Comparison of ENCODE assay signal across 8 mouse cellular contexts in genomic region chr8:76898721-76899410, GRCm38 (mm10). TPM values are rescaled to one million over a fixed set of nuclear protein-coding genes. Genes with fewer than 3 reads are reported as not detected.
DNase-seq lines count a peak whose midpoint lies in the region; ATAC-seq and TF ChIP-seq lines count a peak whose summit lies in the region.

No protein-coding gene starts in this region.

- H3K4me3 ChIP-seq in forebrain, embryonic 10.5 days = peak overlapping the region; percentile 57
- peak overlapping the region; percentile 58 to 79 for H3K4me3 ChIP-seq in heart, embryonic 14.5 days (ENCODE audit: control insufficient read depth in 1 of 2, insufficient read depth in 1 of 2, low read depth in 1 of 2, low read length in 2 of 2)
- peak overlapping the region; percentile 78 for H3K4me3 ChIP-seq in kidney, postnatal 0 days (replicated peaks; ENCODE audit: low read depth, low read length)
- H3K4me3 ChIP-seq in liver, embryonic 15.5 days (replicated peaks) = peak overlapping the region; percentile 61
- peak overlapping the region; percentile 50 for H3K4me3 ChIP-seq in neural tube, embryonic 11.5 days (ENCODE audit: low read depth, low read length)

- WGBS in forebrain, embryonic 10.5 days = under 1% methylated on average over 55 of the region's 60 CpGs
- WGBS in heart, embryonic 14.5 days = under 1% methylated on average over 30 of the region's 60 CpGs
- under 1% methylated on average over 48 of the region's 60 CpGs for WGBS in kidney, postnatal 0 days
- under 1% methylated on average over 44 of the region's 60 CpGs for WGBS in liver, embryonic 15.5 days (ENCODE audit: insufficient replicate concordance)
- under 1% methylated on average over 42 of the region's 60 CpGs for WGBS in neural tube, embryonic 11.5 days

- H3K36me3 ChIP-seq in forebrain, embryonic 10.5 days (replicated peaks) = no peaks in the 10 kb centered on the region
- H3K36me3 ChIP-seq in heart, embryonic 14.5 days (ENCODE audit: control insufficient read depth, insufficient read depth, low read length) = no peaks in the 10 kb centered on the region
- no peaks in the 10 kb centered on the region for H3K36me3 ChIP-seq in kidney, postnatal 0 days (ENCODE audit: insufficient read depth, low read length)
- H3K36me3 ChIP-seq in liver, embryonic 15.5 days (replicated peaks) = no peaks in the 10 kb centered on the region
- H3K36me3 ChIP-seq in neural tube, embryonic 11.5 days (ENCODE audit: control insufficient read depth, insufficient read depth, low read length) = no peaks in the 10 kb centered on the region

- H3K4me2 ChIP-seq in heart, embryonic 14.5 days (ENCODE audit: low read length) = peak overlapping the region; percentile 100
- peak overlapping the region; percentile 100 for H3K4me2 ChIP-seq in kidney, postnatal 0 days (ENCODE audit: low read length)
- peak overlapping the region; percentile 74 for H3K4me2 ChIP-seq in liver, embryonic 15.5 days
- H3K4me2 ChIP-seq in neural tube, embryonic 11.5 days (ENCODE audit: low read depth) = peak overlapping the region; percentile 99

- no peak; the same call in 1 of the 2 replicates for TF ChIP-seq CTCF in kidney, postnatal 0 days (IDR thresholded peaks at IDR 0.05; ENCODE audit: low read depth)

- DNase-seq in B cell, adult 2 months = peak; percentile 51 to 59
- DNase-seq in adrenal gland, postnatal 4 days (ENCODE audit: low spot score in 2 of 2) = peak; percentile 39 to 53
- DNase-seq in forebrain, embryonic 10.5 days (ENCODE audit: extremely low spot score, low spot score) = peak; percentile 39
- peak; percentile 62 for DNase-seq in kidney, postnatal 0 days (ENCODE audit: low spot score)
- DNase-seq in neural tube, embryonic 11.5 days (ENCODE audit: low spot score) = peak; percentile 75
- peak; percentile 6 to 14 for DNase-seq in thymus, adult 18-20 months

- ATAC-seq in heart, embryonic 14.5 days (ENCODE audit: insufficient number of reproducible peaks, insufficient read depth, low FRiP score, low read depth) = peak; percentile 32
- ATAC-seq in kidney, postnatal 0 days (replicated peaks; ENCODE audit: low FRiP score, low read depth) = peak; percentile 4; the same call in 1 of the 2 replicates
- ATAC-seq in liver, embryonic 15.5 days (ENCODE audit: insufficient read depth) = peak; percentile 29
- peak; percentile 13 for ATAC-seq in neural tube, embryonic 11.5 days (ENCODE audit: insufficient read depth, low FRiP score, low TSS enrichment)

- H3K9me3 ChIP-seq in forebrain, embryonic 10.5 days = no peaks in the 10 kb centered on the region
- no peaks in the 10 kb centered on the region for H3K9me3 ChIP-seq in heart, embryonic 14.5 days (ENCODE audit: control insufficient read depth, low read length)
- no peaks in the 10 kb centered on the region for H3K9me3 ChIP-seq in kidney, postnatal 0 days (replicated peaks; ENCODE audit: low read length)
- H3K9me3 ChIP-seq in liver, embryonic 15.5 days (replicated peaks) = no peaks in the 10 kb centered on the region
- no peaks in the 10 kb centered on the region for H3K9me3 ChIP-seq in neural tube, embryonic 11.5 days (ENCODE audit: control insufficient read depth, low read length)

- no peak overlapping the region for H3K27ac ChIP-seq in forebrain, embryonic 10.5 days
- peak overlapping the region in 1 of 2 experiments; percentile 28; a peak in 1 of 4 replicates for H3K27ac ChIP-seq in heart, embryonic 14.5 days (replicated peaks in 1 of 2; ENCODE audit: control insufficient read depth in 1 of 2, insufficient read depth in 1 of 2, low read depth in 2 of 2, low read length in 2 of 2)
- H3K27ac ChIP-seq in kidney, postnatal 0 days = no peak overlapping the region
- H3K27ac ChIP-seq in liver, embryonic 15.5 days (replicated peaks) = no peak overlapping the region
- H3K27ac ChIP-seq in neural tube, embryonic 11.5 days (ENCODE audit: low read depth, low read length) = no peak overlapping the region

- peaks cover 37% of the 10 kb centered on the region for H3K4me1 ChIP-seq in forebrain, embryonic 10.5 days
- H3K4me1 ChIP-seq in heart, embryonic 14.5 days (ENCODE audit: control insufficient read depth in 2 of 2, insufficient read depth in 2 of 2, low read length in 2 of 2) = peaks cover 2 to 11% of the 10 kb centered on the region in 2 experiments; a peak in 2 of 4 replicates
- H3K4me1 ChIP-seq in kidney, postnatal 0 days (replicated peaks; ENCODE audit: insufficient read depth, low read length) = no peaks in the 10 kb centered on the region; the same call in 1 of the 2 replicates
- 0 out of 2 replicates have a peak, but pooled peaks cover 3% of the 10 kb centered on the region for H3K4me1 ChIP-seq in liver, embryonic 15.5 days (replicated peaks)
- H3K4me1 ChIP-seq in neural tube, embryonic 11.5 days (ENCODE audit: control insufficient read depth, insufficient read depth, low read length) = peaks cover 8% of the 10 kb centered on the region

- H3K27me3 ChIP-seq in forebrain, embryonic 10.5 days (ENCODE audit: poor library complexity, severe bottlenecking) = peaks cover 72% of the 10 kb centered on the region
- peaks cover 6% of the 10 kb centered on the region; the same call in 1 of the 2 replicates for H3K27me3 ChIP-seq in heart, embryonic 14.5 days (ENCODE audit: control insufficient read depth, insufficient read depth, low read length)
- peaks cover 3% of the 10 kb centered on the region; the same call in 1 of the 2 replicates for H3K27me3 ChIP-seq in kidney, postnatal 0 days (ENCODE audit: insufficient read depth, low read length)
- peaks cover 57% of the 10 kb centered on the region for H3K27me3 ChIP-seq in liver, embryonic 15.5 days
- H3K27me3 ChIP-seq in neural tube, embryonic 11.5 days (ENCODE audit: control insufficient read depth, insufficient read depth, low read length) = peaks cover 30% of the 10 kb centered on the region

- peak overlapping the region; percentile 79 for H3K9ac ChIP-seq in heart, embryonic 14.5 days (ENCODE audit: low read length)
- peak overlapping the region; percentile 60 for H3K9ac ChIP-seq in kidney, postnatal 0 days (ENCODE audit: low read depth, low read length)
- no peak overlapping the region for H3K9ac ChIP-seq in liver, embryonic 15.5 days
- H3K9ac ChIP-seq in neural tube, embryonic 11.5 days (ENCODE audit: low read length) = peak overlapping the region; percentile 54

RNA-seq across cellular contexts. Expression of gene Nr3c2, which starts 0.4 kb away (rescaled TPM):
- total RNA-seq in adrenal gland, postnatal 4 days (2021) = 10 to 100 TPM in 1 of 2 experiments, 1 to 10 TPM in 1; 7.3 to 10.5 TPM
- polyA plus RNA-seq in forebrain, embryonic 10.5 days (2016; fragmentation: Nextera tagmentation; extraction: Ambion mirVana) = 0.38 and 0.45 TPM in 2 replicates
- 7.3 and 7.4 TPM in 2 replicates for polyA plus RNA-seq in heart, embryonic 14.5 days (2014; fragmentation: Nextera tagmentation; extraction: Ambion mirVana)
- 8.2 and 8.3 TPM in 2 replicates for polyA plus RNA-seq in kidney, postnatal 0 days (2015; fragmentation: Nextera tagmentation; extraction: Ambion mirVana)
- 1.9 and 2.4 TPM in 2 replicates for polyA plus RNA-seq in liver, embryonic 15.5 days (2015; fragmentation: Nextera tagmentation; extraction: Ambion mirVana)
- polyA plus RNA-seq in neural tube, embryonic 11.5 days (2014; fragmentation: Nextera tagmentation; extraction: Ambion mirVana) = 1.2 and 1.5 TPM in 2 replicates

Comparison
In these comparisons a context has a peak if more than half of its experiments do, and no peak if none do; other contexts are left out.
1. DNase-seq: peak in every context shown above with its lines; median percentile 75 in neural tube, embryonic 11.5 days; 62 in kidney, postnatal 0 days; 55 in B cell, adult 2 months; 46 in adrenal gland, postnatal 4 days; 39 in forebrain, embryonic 10.5 days; 10 in thymus, adult 18-20 months.